Mouse (Mus musculus) stomach, embryonic 16.5 days (tissue): ENCODE measurements at regions not wholly inside any gene's neighbourhood (a gene's known extent, or its start where the extent isn't known, plus 50 kb on each side); places are given as distances from the start of the nearest gene placed in this dataset.
"Not testable (repeated sequence)": the region's sequence is repeated elsewhere in the genome, so short reads cannot be mapped to it uniquely, and the experiment has no call there.

Experiments
- ATAC-seq: fragments of 200-750 bp; cut with Nextera tagmentation; 2 replicates; pipeline ENCODE4 v1.8.0; 2017; ENCODE audit warnings: moderate number of reproducible peaks, moderate TSS enrichment; ENCODE audit not compliant: insufficient read depth, low FRiP score
- H3K27ac ChIP-seq: fragments of 300-500 bp; sonication (generic); 2 replicates; pipeline ENCODE4 v1.5.1; 2014; ENCODE audit warnings: low read length
- H3K27me3 ChIP-seq: fragments of 300-500 bp; sonication (generic); 2 replicates; pipeline ENCODE4 v1.6.1; 2014; ENCODE audit warnings: low read length, control low read depth, mixed read lengths; ENCODE audit not compliant: control insufficient read depth, insufficient read depth
- H3K36me3 ChIP-seq: fragments of 300-500 bp; sonication (generic); 2 replicates; pipeline ENCODE4 v1.6.1; 2014; ENCODE audit warnings: low read length; ENCODE audit not compliant: control insufficient read depth, insufficient read depth
- H3K4me1 ChIP-seq: fragments of 300-500 bp; sonication (generic); 2 replicates; pipeline ENCODE4 v1.6.1; 2014; ENCODE audit warnings: low read length, control low read depth, mixed read lengths; ENCODE audit not compliant: control insufficient read depth, insufficient read depth
- H3K4me2 ChIP-seq: fragments of 300-500 bp; sonication (generic); 2 replicates; pipeline ENCODE4 v1.6.1; 2014; ENCODE audit warnings: low read depth, low read length, mixed read lengths
- H3K4me3 ChIP-seq: fragments of 300-500 bp; sonication (generic); replicated peaks from 2 replicates; pipeline ENCODE4 v1.5.1; 2014; ENCODE audit warnings: mild to moderate bottlenecking, low read length
- H3K9ac ChIP-seq: fragments of 300-500 bp; sonication (generic); 2 replicates; pipeline ENCODE4 v1.6.1; 2014; ENCODE audit warnings: low read length
- H3K9me3 ChIP-seq: fragments of 300-500 bp; sonication (generic); replicated peaks from 2 replicates; pipeline ENCODE4 v1.6.1; 2016; ENCODE audit warnings: low read length, control low read depth; ENCODE audit not compliant: control insufficient read depth
- WGBS: fragments of 180-500 bp; shearing (Covaris S2); extraction: QIAGEN DNeasy Blood & Tissue Kit; methylation state at CpG from one replicate; pipeline ENCODE4 v1.1.7; 2014; 5-methylcytosine and 5-hydroxymethylcytosine counted together

GRCm38 (mm10) chr17:9066633-9067032 lies 78.5 kb downstream of the 1700010I14Rik start:
- 18% methylated on average over 2 of the region's 2 CpGs for WGBS
- not testable (repeated sequence) for H3K9me3 ChIP-seq, H3K36me3 ChIP-seq, H3K27ac ChIP-seq, H3K4me1 ChIP-seq, ATAC-seq, H3K4me2 ChIP-seq, H3K27me3 ChIP-seq, H3K9ac ChIP-seq, H3K4me3 ChIP-seq

- Histone ChIP-seq H3K36me3 (no peaks in the 10 kb centered on the region), H3K4me3 (no peak overlapping the region), H3K9ac (no peak overlapping the region), H3K27ac (no peak overlapping the region), H3K4me1 (no peaks in the 10 kb centered on the region), H3K9me3 (no peaks in the 10 kb centered on the region), H3K27me3 (no peaks in the 10 kb centered on the region), H3K4me2 (no peak overlapping the region)
- WGBS: 70% methylated on average over 5 of the region's 5 CpGs
- no peak for ATAC-seq
Measured at GRCm38 (mm10) chr17:9068859-9069602, 80.9 kb downstream of the 1700010I14Rik start.

GRCm38 (mm10) chr17:9083629-9084028 lies 95.5 kb downstream of the 1700010I14Rik start:
- Histone ChIP-seq H3K4me3 (no peak overlapping the region), H3K9me3 (no peaks in the 10 kb centered on the region), H3K4me2 (no peak overlapping the region), H3K36me3 (no peaks in the 10 kb centered on the region), H3K4me1 (no peaks in the 10 kb centered on the region), H3K27ac (no peak overlapping the region), H3K27me3 (no peaks in the 10 kb centered on the region), H3K9ac (no peak overlapping the region)
- WGBS: 85% methylated on average over 5 of the region's 5 CpGs
- no peak for ATAC-seq

- no peaks in the 10 kb centered on the region for H3K27me3 ChIP-seq
- H3K4me1 ChIP-seq: no peaks in the 10 kb centered on the region
- no peak for ATAC-seq
- H3K9me3 ChIP-seq: no peaks in the 10 kb centered on the region
- H3K27ac ChIP-seq: no peak overlapping the region
- no peak overlapping the region for H3K4me3 ChIP-seq
- H3K4me2 ChIP-seq: no peak overlapping the region
- 53% methylated on average over 8 of the region's 8 CpGs for WGBS
- no peak overlapping the region for H3K9ac ChIP-seq
- H3K36me3 ChIP-seq: no peaks in the 10 kb centered on the region
Measured at GRCm38 (mm10) chr17:9127866-9128265, 139.7 kb downstream of the 1700010I14Rik start.

GRCm38 (mm10) chr17:9145605-9146223 lies 157.6 kb downstream of the 1700010I14Rik start:
- no peaks in the 10 kb centered on the region for H3K27me3 ChIP-seq
- H3K4me3 ChIP-seq: no peak overlapping the region
- ATAC-seq: no peak
- H3K9ac ChIP-seq: no peak overlapping the region
- no peak overlapping the region for H3K27ac ChIP-seq
- WGBS: 58% methylated on average over 6 of the region's 6 CpGs
- H3K9me3 ChIP-seq: no peaks in the 10 kb centered on the region
- no peak overlapping the region for H3K4me2 ChIP-seq
- H3K4me1 ChIP-seq: no peaks in the 10 kb centered on the region
- H3K36me3 ChIP-seq: no peaks in the 10 kb centered on the region

- no peaks in the 10 kb centered on the region for H3K36me3 ChIP-seq
- no peaks in the 10 kb centered on the region for H3K27me3 ChIP-seq
- WGBS: 88% methylated on average over 1 of the region's 1 CpGs
- H3K4me2 ChIP-seq: no peak overlapping the region
- no peaks in the 10 kb centered on the region for H3K9me3 ChIP-seq
- no peak overlapping the region for H3K27ac ChIP-seq
- no peak for ATAC-seq
- H3K4me1 ChIP-seq: no peaks in the 10 kb centered on the region
- no peak overlapping the region for H3K4me3 ChIP-seq
- no peak overlapping the region for H3K9ac ChIP-seq
Measured at GRCm38 (mm10) chr17:9150654-9151053, 162.5 kb downstream of the 1700010I14Rik start.

- no peak for ATAC-seq
- H3K27ac ChIP-seq: no peak overlapping the region
- peaks cover 2% of the 10 kb centered on the region for H3K4me1 ChIP-seq
- 69% methylated on average over 6 of the region's 6 CpGs for WGBS
- H3K9ac ChIP-seq: no peak overlapping the region
- H3K4me2 ChIP-seq: no peak overlapping the region
- no peak overlapping the region for H3K4me3 ChIP-seq
- no peaks in the 10 kb centered on the region for H3K36me3 ChIP-seq
- H3K9me3 ChIP-seq: no peaks in the 10 kb centered on the region
- H3K27me3 ChIP-seq: no peaks in the 10 kb centered on the region
Measured at GRCm38 (mm10) chr17:9162148-9162547, 174.0 kb downstream of the 1700010I14Rik start.

GRCm38 (mm10) chr17:9162676-9163075 lies 174.5 kb downstream of the 1700010I14Rik start:
- Histone ChIP-seq H3K36me3 (no peaks in the 10 kb centered on the region), H3K27me3 (no peaks in the 10 kb centered on the region), H3K27ac (no peak overlapping the region), H3K9ac (no peak overlapping the region), H3K4me2 (no peak overlapping the region), H3K4me1 (peaks cover 7% of the 10 kb centered on the region), H3K9me3 (no peaks in the 10 kb centered on the region), H3K4me3 (no peak overlapping the region)
- 83% methylated on average over 5 of the region's 5 CpGs for WGBS
- ATAC-seq: no peak

GRCm38 (mm10) chr17:9163285-9163684 lies 175.2 kb downstream of the 1700010I14Rik start:
- no peak overlapping the region for H3K4me3 ChIP-seq
- peaks cover 14% of the 10 kb centered on the region for H3K4me1 ChIP-seq
- H3K36me3 ChIP-seq: no peaks in the 10 kb centered on the region
- no peaks in the 10 kb centered on the region for H3K9me3 ChIP-seq
- H3K27ac ChIP-seq: no peak overlapping the region
- no peak overlapping the region for H3K4me2 ChIP-seq
- no peak overlapping the region for H3K9ac ChIP-seq
- ATAC-seq: no peak
- no peaks in the 10 kb centered on the region for H3K27me3 ChIP-seq
- WGBS: 89% methylated on average over 3 of the region's 3 CpGs
